Mouse (Mus musculus) regulatory T cell (primary cell): Measurements from ENCODE around the gene Gm44511.
"Not testable (repeated sequence)": the region's sequence is repeated elsewhere in the genome, so short reads cannot be mapped to it uniquely, and the experiment has no call there.

Experiments
- in situ Hi-C: fragments of 300-600 bp; cut with MboI, MseI; formaldehyde crosslinking; loops from one replicate; pipeline ENCODE4 v1.15.1; 2025; ENCODE audit warnings: high pct_unique_total_duplicates

Gene Gm44511

DNA sequence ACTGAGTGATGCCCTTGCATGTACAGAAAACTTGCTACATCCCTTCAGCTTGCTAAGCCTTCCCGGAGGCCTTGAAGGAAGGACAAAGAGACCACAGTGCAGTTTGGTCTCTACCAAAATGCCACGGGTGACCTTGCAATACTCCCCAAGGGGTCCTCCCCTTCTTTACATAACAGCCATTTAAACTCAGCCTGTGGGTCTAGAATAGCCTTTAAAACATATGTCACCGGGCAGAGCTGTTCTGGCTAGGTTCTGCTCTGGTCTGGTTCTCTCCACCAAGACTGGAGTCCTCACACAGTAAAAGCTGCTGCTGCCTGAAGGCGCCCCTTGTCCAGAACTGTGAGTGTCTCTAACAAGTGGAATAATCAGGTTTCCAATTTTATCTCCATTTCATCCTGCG lies 25.4 kb downstream of the Gm44511 start:
- in situ Hi-C loops = not testable (repeated sequence)

DNA sequence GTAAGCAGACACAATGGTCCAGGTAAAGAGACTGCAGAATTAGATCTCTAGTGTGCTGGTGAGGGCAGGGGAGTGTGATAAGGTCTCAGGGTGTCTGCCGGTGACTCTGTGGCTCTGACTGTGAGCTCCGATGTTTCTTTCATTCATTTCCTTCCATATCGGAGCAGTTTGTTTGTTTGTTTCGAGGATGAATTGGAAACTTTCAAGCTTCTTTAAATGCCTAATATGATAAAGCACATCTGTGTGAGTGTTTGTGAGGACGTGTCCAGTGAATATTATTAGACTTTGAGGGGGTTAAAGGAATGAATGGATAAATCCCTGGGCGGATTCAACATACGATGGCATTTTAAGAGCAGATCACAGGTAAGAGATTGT lies 26.2 kb downstream of the Gm44511 start:
- in situ Hi-C loops = loop anchor here (5.0 kb wide), 2 partner anchors 38 to 42 kb away; no protein-coding TSS in a partner anchor

DNA sequence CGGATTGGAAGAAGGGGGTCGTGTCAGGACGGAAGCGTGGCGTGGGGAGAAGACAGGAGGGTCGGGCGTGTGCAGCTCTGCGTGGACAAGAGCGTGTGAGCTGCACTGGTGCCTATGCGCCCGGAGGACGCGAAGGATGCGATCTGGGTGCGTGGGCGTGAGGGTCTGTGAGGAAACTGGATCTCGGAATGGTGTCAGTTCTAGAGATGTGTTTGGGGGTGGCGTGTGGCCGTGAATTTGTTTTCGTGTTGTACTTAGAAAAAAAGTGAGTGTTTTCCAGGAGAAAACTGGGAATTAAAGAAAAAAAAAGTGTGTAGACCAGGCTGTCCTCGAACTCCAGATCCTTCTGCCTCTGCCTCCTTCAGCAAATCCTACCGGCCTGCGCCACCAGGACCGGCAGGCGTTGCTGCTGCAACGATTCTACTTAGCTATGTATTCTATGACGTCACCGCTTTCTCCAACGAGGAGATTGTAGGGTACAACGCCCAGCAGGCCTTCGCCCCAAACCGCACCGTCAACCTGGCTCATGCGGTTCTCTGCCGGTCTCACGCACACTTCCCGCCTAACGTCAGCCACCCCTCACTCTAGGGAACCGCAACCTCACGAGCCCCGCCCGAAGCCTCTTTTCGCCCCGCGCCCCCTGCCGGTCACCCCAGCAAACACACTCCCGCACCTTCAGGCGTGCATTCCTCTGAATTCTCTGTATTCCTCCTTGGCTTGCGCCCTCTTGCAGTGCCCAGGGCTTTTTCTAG lies 26.8 kb downstream of the Gm44511 start:
- in situ Hi-C loops = loop anchor here (5.0 kb wide), 2 partner anchors 37 to 43 kb away; no protein-coding TSS in a partner anchor

DNA sequence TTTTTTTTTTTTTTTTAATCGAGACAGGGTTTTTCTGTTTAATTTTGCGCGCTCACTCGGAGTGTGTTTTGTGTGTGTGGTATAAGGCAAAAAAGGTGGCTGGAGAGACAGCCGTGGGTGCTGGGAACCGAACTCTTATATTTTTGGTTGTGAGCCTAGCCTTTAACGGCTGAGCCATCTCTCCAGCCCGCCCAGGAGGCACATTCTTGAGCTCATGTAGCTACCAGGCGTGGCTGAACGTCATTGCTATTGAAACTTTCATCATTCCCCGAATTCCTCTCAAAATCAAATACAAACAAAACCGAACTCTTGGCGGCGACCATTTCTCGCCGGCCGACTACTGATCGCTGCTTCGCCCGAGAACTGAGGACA lies 27.4 kb downstream of the Gm44511 start:
- in situ Hi-C loops = loop anchor here (5.0 kb wide), 2 partner anchors 36 to 44 kb away; no protein-coding TSS in a partner anchor

DNA sequence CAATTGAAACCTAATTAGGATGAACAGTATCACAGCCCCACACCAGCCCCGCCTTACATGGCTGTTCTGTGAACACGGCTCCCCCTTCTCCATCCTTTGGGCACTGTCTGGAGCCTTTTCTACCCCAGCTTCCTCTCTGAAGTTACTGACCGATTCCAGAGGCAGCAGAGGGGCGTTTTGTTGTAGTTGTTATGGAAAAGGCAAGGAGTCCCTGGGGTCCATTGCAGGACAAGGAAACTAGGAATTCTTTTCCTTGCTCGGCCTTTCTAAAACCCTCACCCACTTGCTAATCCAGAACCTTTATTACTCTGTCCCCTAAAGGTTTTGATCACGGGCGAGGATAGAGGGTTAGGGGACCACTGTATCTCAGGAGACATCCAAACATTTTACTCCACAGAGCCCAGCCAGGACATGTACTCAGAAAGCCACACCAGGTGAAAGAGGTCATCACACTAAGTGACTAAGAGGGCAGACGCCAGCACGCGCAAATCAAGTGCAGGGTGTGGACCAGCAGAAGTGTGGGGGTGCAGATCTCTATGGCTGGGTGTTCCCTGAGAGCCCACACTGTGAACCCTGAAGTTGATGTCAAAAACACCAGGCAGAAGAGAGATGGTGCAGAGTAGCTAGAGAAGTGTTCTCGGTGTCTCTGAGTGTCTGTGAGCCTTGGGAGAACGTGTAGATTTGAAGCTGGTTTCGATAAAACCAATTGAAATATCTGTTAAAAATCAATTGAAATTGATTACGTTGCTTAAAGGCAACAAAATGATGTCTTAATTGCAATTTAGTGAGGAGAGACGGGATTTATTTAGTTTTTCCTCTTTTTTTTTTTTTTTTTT lies 28.0 kb downstream of the Gm44511 start:
- in situ Hi-C loops = loop anchor here (5.0 kb wide), 2 partner anchors 36 to 44 kb away; no protein-coding TSS in a partner anchor

DNA sequence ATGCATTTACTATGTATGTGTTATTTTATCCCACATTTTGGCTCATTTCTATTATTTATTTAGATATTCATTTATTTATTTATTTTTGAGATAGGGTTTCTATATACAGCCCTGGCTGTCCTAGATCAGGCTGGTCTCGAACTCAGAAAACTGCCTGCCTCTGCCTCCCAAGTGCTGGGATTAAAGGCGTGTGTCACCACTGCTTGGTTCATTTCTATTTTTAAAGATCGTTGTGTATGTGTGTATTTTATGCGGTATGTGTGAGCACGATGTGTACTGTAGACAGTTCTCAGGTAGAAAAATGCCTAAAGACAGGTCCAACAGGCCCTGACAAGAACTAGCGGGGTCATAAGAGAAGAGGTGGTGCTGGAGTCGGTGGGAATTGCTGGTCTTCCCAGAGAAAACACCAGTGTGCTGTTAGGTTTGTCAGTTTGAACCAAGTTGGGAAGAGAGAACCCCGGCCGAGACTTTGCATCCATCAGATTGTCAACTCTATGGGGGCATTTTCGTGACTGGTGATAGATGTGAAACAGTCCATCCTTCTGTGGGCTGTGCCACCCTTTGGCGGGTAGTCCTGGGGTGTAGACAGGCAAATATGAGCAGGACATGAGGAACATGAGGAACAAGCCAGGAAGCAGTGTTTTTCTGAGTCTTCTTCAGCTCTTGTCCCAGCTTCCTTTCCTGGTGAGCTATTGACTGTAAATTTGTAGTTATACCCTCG lies 28.8 kb downstream of the Gm44511 start:
- in situ Hi-C loops = loop anchor here (5.0 kb wide), 2 partner anchors 35 to 45 kb away; no protein-coding TSS in a partner anchor

DNA sequence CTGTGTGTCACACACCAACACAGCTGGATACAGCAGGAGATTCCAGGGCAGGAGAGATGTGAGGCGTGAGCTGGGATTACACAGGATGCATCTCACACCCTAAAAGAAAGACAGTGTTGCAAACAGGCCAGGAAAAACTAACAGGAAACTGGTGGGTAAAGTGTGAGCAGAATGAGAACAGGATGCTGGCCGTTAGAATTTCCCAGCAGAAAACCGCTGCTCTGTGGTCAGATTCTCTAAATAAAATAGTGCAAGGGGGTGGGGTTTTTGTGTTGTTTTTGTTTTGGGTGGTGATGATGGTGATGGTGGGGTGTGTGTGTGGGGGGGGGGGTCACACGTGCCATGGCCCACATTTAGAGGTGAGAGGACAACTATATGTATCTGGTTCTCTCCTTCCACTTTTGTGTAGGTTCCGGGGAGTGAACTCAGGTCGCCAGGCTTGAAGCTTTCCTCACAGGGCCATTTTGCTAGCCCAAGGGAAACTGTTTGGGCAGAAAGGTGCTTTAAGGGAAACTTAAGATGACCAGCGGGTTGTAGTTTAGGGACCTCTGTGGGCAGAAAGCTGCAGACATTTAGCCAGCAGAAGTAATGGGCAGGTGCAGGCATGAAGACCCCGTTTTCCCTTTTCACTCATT lies 29.7 kb downstream of the Gm44511 start:
- in situ Hi-C loops = loop anchor here (5.0 kb wide), 2 partner anchors 34 to 46 kb away; no protein-coding TSS in a partner anchor

DNA sequence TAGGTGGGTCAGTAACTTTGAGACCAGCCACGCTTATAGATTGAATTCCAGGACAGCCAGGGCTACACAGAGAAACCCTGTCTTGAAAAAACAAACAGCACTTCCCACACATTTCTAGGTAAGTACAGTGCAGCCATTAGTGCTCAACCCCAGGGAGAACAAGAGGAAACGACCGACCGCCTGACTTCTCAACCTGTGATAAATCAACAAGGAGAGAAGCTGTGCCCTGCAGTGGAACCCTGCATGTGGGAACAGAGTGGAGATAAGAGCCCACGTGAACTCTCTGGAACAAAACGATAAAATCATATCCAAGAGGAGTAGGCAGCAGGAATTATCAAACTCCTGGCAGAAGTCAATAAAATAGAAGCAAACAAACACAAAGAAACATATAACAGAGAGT lies 32.4 kb downstream of the Gm44511 start:
- in situ Hi-C loops = no loop called here

DNA sequence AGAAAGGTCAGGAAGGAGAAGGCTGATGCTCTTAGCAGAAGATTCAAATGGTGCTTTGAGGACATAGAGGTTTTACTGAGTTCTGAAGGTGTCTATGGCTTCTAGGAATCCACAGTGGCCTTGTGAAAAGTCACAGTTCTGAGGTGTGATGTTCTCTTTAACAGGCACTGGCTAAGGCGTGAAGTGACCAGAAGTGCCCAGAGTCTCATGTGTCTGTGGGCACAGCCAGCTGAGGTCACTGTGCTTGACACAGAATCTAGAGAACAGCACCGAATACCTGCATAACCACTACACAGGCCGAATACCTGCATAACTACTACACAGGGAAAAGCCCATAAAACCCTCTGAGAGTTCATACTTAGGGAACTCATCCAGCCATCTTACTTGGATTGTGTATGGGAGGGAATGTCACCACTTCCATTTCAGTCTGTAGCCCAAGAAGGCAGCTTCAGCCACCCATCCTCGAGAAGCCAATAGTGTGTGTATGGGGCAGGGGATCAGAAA lies 35.6 kb downstream of the Gm44511 start:
- in situ Hi-C loops = not testable (repeated sequence)

DNA sequence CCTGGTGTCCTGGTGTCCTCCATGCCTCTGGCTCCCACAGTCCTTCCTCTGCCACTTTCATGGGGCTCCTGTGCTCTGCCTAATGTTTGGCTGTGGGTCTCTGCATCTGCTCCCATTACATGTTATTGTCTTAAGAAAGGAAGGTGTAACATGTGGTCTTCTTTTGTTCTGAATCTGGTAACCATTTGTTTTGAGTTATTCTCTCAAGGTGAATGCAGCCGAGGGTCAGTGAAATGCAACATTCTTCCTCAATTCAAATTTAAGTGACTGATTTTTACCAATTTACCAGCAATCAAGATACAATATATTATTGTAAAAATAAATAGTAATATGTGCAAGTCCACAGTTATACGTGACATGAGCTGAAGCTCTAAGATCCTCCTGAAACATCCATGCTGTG lies 37.0 kb downstream of the Gm44511 start, which contains the start of gene Klrb1c:
Gene Klrb1c, minus strand, starts transcription at position 101 of the 400 bp plus-strand sequence.
- in situ Hi-C loops = no loop called here

DNA sequence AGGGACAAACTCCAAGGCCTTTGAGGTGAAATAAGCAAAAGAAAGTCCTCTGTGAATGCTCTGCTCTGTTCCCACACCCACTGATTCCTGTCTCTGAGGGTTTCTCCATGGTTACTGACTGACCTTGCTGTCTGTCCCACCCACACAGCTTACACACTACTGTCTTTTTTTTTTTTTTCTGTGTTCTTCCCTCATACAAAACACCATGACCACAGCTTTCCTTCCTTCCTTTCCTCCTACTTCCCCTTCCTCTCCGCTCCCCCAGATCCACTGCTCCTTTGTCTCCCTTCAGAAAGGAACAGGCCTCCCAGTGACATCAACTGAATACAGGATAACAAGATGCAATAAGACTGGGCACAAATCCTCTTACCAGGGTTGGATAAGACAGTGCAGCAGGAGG lies 37.6 kb downstream of the Gm44511 start:
- in situ Hi-C loops = no loop called here

DNA sequence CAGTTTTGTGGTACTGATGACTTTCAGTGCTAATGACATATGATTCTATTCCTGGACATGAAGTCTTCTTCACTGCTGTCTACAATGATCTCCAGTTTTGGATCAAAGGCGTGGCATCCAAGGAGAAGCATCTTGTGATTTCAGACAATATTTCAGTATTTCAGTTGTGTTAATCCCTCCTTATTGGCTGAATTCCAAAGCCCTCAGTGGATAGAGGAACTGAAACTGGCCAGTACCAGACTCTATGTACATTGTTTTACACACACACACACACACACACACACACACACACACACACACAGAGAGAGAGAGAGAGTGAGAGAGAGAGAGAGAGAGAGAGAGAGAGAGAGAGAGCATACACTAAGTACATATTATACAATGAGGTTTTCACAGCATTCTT lies 39.7 kb downstream of the Gm44511 start:
- in situ Hi-C loops = not testable (repeated sequence)

DNA sequence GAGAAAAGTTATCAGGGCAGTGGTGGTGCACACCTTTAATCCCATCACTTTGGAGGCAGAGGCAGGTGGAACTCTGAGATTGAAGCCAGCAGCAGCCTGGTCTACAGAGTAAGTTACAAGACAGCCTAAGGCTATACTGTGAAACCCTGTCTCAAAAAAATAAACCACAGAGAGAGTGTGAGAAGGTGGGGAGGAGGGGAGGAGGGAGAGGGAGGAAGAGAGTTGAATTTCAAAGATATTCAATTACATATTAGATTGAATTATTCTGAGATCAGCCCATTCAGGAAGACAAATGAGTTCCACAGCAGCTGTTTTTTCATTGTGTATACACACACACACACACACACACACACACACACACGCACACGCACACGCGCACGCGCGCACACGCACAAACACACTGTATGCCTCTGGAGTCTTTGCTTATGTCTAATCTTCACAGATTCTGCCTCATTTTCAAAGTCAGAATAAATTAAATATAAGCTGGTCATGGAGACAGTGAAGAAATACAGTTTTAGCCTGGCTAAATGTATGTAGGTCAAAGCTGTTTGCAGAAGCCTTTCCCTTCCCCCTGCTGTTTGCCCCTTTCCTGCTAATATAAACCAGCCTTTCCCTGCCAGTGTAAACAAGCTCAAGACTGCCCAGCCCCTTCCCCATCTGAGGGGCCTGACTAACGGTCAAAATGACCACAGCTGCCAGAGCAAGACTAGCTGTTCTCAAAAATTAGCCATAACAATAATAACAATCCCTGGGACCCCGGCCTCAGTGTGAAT lies 56.4 kb downstream of the Gm44511 start:
- in situ Hi-C loops = loop anchor here (5.0 kb wide), 1 partner anchor 73 kb away; no protein-coding TSS in a partner anchor

DNA sequence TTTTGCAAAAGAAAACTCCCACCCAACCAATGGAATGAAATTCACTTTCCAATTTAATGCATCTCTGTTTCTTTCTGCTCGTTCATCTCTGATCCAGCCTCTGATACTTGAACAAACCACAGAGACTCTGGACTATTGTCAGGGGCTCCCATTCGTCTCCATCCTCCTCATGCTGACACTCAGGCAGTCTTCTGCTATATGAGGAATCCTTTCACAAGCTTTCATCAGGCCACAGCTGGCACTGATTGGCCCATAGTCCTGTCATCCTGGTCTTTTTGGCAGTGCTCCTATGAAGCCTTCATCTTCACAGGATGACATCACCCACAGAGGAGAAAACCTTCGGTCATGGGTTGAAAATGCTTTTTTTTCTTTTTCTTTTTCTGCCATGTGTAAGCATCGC lies 58.1 kb downstream of the Gm44511 start:
- in situ Hi-C loops = loop anchor here (5.0 kb wide), 1 partner anchor 74 kb away; no protein-coding TSS in a partner anchor

DNA sequence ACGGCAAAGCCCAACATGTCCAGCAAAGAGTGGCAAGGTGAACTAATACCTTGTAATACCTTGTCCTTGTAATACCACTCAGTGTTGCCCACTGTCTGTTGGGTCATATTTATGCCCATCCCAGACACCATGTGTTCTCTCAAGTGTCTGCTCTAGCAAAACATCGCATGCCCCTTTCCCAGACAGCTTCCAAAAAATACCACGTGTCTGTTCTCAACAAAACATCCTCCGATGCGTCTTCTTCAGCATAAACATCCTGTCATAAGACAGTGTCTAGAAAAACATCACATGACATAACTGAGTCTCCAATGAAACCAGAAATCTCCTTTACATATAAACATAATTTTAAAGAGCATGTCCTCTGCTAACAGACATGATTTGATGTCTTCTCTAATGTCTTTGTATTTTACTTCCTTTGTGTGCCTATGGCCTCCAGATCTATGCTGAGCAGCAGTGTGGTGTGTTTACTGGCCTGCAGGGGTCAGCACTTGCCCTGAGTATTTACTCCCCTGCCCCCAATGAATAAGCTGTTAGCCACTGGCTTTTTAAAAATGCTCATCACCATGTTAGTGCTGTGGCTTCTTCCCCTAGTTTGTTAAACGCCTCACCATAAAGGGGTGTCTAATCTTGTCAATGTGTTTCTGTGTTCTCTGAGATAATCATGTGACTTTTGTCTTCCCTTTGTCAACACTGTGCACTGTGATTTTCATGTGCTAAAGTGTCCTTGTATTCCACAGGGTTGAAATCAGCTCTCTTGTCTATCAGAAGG lies 59.4 kb downstream of the Gm44511 start:
- in situ Hi-C loops = loop anchor here (5.0 kb wide), 1 partner anchor 76 kb away; no protein-coding TSS in a partner anchor

DNA sequence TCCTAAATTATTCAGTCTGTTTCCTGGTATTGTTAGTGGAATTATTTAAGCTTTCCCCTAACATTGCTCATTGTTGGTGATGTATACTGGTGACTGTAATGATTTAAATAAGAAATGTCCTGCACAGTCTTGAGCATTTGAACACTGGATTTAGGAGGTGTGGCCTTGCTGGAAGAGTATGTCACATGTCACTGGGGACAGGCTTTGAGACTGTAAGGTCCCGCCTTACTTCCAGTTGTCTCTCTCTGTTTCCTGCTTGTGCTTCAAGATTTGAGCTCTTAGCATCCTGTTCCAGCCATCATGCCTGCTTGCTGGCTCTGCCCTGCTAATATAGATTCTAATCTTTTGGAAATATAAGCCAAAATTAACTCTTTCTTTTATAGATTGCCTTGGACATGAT lies 60.9 kb downstream of the Gm44511 start:
- in situ Hi-C loops = loop anchor here (5.0 kb wide), 1 partner anchor 77 kb away; no protein-coding TSS in a partner anchor

DNA sequence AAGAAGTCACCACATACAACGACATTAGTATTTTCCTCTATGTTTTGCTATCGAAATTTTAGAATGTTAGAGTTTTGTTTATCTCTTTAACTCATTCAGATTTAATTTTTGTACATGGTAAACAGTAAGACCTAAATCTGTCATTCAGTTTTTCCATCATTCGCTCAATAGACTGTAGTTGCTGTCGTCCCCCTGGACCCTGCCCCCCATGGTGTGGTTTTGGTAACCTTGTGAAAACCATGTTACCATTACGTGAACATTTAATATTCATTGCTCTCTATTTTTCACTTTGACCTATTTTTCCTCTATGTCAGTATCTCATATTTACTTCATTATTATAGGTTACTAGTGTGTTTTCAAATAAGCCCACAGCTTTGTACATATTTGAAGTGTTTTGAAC lies 61.5 kb downstream of the Gm44511 start:
- in situ Hi-C loops = loop anchor here (5.0 kb wide), 1 partner anchor 33 kb away; no protein-coding TSS in a partner anchor

DNA sequence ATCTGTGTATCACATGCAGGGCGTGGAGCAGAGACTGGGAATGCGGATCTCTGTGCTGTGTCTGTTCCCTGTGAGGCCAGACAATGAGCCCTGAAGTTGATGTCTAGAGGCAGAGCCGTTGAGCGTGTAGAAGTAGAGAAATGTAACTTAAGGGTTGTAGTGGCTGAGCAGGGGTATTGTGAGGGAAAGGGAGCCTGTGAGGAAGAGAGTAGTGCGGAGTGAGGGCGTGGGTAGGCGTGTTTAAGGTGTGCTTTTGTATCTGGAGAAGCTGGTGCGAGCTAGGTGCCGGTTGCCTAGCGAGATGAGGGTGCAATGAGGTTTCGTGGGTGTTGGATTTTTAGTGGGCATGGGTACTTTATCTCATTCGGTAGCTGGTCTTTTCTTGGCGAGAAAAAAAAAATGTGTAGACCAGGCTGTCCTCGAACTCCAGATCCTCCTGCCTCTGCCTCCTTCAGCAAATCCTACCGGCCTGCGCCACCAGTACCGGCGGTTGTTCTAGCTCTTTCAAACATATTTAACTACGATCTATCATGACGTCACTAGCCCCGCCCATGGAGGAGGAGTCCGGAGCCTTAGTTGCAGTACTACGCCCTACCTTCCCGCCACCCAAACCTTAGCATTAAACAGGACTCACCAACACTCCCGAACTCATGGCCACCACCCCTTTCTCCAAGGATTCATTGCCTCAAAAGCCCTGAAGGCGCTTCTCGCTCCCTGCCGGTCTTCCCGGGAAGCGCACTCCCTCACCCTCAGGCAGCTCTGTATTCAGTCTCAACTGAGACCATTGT lies 62.2 kb downstream of the Gm44511 start:
- in situ Hi-C loops = loop anchor here (5.0 kb wide), 1 partner anchor 33 kb away; no protein-coding TSS in a partner anchor
